Mouse (Mus musculus) midbrain, embryonic 10.5 days (tissue): ENCODE results near the gene Ganc. TPM values are rescaled to one million over a fixed set of nuclear protein-coding genes. Genes with fewer than 3 reads are reported as not detected.
A peak's percentile ranks its signal among the peaks of the same experiment; 100 is the strongest.

Experiments
- DNase-seq: peaks from one replicate; pipeline ENCODE4 v3.0.0-alpha.2; 2017; ENCODE audit warnings: low spot score
- H3K27ac ChIP-seq: fragments of 300-500 bp; sonication (generic); replicated peaks from 2 replicates; pipeline ENCODE4 v1.5.1; 2016; ENCODE audit warnings: mild to moderate bottlenecking
- H3K27me3 ChIP-seq: fragments of 300-500 bp; sonication (generic); 2 replicates; pipeline ENCODE4 v1.6.1; 2016; ENCODE audit warnings: low read depth, mild to moderate bottlenecking; ENCODE audit not compliant: poor library complexity, severe bottlenecking
- H3K36me3 ChIP-seq: fragments of 300-500 bp; sonication (generic); 2 replicates; pipeline ENCODE4 v1.6.1; 2016; ENCODE audit warnings: mild to moderate bottlenecking, moderate library complexity
- H3K4me1 ChIP-seq: fragments of 300-500 bp; sonication (generic); 2 replicates; pipeline ENCODE4 v1.6.1; 2016
- H3K4me3 ChIP-seq: fragments of 300-500 bp; sonication (generic); 2 replicates; pipeline ENCODE4 v1.5.1; 2016; ENCODE audit warnings: mild to moderate bottlenecking, moderate library complexity
- H3K9me3 ChIP-seq: fragments of 300-500 bp; sonication (generic); replicated peaks from 2 replicates; pipeline ENCODE4 v1.6.1; 2016; ENCODE audit warnings: mild to moderate bottlenecking
- WGBS: fragments of 180-500 bp; shearing (Covaris S2); methylation state at CpG from one replicate; pipeline ENCODE4 v1.1.7; 2016; 5-methylcytosine and 5-hydroxymethylcytosine counted together
- polyA plus RNA-seq: library from polyadenylated mRNA; unstranded; fragments of >200 nt; fragmentation: Nextera tagmentation; extraction: Ambion mirVana; gene quantifications from 2 replicates; pipeline ENCODE4 v1.2.1, GENCODE M21; 2016

The Ganc gene
- polyA plus RNA-seq, 1 experiment from 2014 or later = 7.1 TPM

DNA sequence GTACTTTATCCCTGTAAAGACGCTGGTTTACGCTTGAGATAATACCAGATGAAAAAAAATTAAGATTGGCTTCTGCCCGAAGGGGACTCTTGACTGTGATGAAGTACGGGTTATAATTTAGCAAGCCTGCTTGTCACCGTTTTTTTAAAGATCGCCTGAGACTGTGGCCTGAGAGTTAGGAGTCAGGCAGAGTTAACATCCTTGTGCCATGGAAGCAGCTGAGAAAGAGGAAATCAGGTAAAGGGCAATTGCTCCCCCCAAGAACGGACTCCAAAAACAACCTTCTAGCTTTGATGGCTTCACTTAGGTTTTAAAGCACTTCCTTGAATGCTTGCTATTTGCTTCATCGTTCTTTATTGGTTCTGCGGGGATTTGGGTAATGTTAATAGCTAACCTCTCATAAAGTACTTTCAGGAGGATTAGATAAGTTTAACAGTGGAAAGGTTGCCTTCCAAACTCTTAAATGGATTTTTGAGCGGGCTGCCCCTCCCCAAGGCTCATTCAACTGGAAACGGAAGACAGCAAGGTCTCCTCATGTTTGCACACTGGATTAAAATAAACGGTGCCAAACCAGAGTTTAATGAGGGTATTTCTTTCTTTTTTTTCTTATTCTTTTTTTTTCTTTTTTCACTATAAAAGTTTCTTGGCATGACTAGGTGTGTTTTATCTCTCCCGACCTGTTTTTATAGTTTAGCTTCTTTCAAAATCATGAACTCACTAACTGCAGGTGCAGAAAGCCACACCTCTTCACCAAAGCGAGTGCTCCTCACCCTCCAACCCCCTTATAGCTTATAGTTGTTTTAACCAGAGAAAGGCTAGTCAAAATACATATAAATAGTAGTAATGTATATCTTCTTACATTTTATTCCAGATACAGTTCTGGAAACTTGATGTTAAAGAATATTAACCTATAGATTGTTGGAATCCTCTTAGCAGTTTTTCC lies 1.4 kb downstream of the Ganc start:
- Histone ChIP-seq H3K36me3 (peaks cover 9% of the 10 kb centered on the region), H3K9me3 (peaks cover 14% of the 10 kb centered on the region; the same call in 1 of the 2 replicates), H3K4me1 (peaks cover 27% of the 10 kb centered on the region), H3K27me3 (no peaks in the 10 kb centered on the region), H3K27ac (peak overlapping the region; percentile 94), H3K4me3 (peak overlapping the region; percentile 85)
- DNase-seq = no peak
- WGBS = 39% methylated on average over 14 of the region's 14 CpGs

DNA sequence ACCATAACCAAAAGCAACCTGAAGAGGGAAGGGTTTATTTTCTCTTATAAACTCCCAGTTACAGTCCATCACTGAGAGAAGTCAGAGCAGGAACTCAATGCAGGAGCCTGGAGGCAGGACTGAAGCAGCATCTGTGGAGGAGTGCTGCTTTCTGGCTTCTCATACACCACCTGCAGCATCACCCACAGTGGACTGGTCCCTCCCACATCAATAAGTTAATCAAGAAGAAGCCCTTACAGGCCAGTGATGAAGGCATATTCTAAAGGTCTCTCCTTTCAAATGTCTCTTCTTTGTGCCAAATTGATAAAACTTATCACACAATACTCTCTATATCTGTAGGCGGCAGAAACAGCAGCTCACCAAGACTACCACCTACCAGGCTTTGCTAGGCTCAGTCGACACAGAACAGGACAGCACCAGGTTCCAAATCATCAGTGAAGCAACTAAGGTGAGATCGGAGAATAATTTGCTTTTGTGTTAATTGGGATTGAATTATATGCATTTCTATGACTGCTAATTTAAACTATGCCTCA lies 7.5 kb downstream of the Ganc start:
- DNase-seq = no peak
- WGBS = 90% methylated on average over 3 of the region's 3 CpGs
- H3K9me3 ChIP-seq = peaks cover 14% of the 10 kb centered on the region; the same call in 1 of the 2 replicates
- no peaks in the 10 kb centered on the region for H3K27me3 ChIP-seq
- no peak overlapping the region for H3K27ac ChIP-seq
- H3K4me1 ChIP-seq = no peaks in the 10 kb centered on the region
- peaks cover 12% of the 10 kb centered on the region for H3K36me3 ChIP-seq
- H3K4me3 ChIP-seq = no peak overlapping the region

DNA sequence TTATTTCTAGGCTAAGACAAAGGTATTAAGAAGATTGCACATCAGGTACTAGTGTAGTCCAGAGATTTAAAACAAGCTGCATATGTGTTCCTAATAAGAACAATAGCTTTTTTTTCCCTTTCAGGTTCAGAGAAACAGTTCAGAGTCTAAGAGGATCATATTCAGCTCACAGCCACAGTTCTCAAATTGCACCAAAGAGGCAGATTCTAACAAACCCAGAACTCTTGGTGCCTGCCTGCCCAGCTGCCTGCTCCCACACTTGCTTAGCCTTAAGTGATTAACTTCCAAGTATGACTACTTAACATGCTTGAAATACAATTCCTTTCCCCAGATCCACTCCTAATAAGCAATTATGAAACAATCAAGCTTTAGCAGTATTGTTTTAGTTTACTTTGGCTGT lies 10.4 kb downstream of the Ganc start:
- H3K4me3 ChIP-seq = no peak overlapping the region
- no peak overlapping the region for H3K27ac ChIP-seq
- H3K9me3 ChIP-seq = no peaks in the 10 kb centered on the region; the same call in 1 of the 2 replicates
- no peak for DNase-seq
- H3K4me1 ChIP-seq = no peaks in the 10 kb centered on the region
- H3K27me3 ChIP-seq = no peaks in the 10 kb centered on the region
- H3K36me3 ChIP-seq = 0 out of 2 replicates have a peak, but pooled peaks cover 4% of the 10 kb centered on the region

DNA sequence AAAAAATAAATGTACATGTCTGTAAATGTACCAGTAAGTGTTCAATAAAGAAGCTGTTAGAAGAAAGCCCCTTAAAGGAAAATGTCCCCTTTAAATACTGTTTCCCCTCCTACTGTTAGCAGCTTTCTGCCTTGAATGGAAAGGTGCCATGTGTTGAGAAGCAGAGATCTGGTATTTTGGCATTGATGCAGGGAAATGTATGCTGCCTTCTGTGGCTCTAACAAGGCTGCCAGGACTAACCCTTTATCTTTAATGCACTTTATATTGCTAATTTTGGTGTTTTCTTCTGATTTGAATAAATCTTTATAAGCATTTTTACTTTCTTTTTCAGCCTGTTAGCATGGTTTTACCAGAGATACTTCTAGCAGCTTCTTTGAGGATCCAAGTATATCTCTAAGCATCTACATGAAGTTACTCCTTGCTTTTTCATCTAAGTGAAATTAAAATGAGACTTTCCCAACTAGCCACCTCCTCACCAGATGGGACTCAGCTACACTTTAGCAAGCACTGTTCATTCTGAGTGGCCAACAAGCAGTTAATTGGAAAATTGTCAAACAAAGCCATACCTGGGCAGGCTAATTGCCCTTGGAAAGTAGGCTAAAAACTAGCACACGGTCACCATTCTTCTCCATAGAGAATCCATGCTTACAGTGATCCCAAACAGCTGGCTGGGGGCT lies 11.2 kb downstream of the Ganc start:
- DNase-seq = no peak
- WGBS = 84% methylated on average over 1 of the region's 1 CpGs
- H3K9me3 ChIP-seq = no peaks in the 10 kb centered on the region; the same call in 1 of the 2 replicates
- H3K36me3 ChIP-seq = 0 out of 2 replicates have a peak, but pooled peaks cover 4% of the 10 kb centered on the region
- H3K4me1 ChIP-seq = no peaks in the 10 kb centered on the region
- no peak overlapping the region for H3K27ac ChIP-seq
- H3K4me3 ChIP-seq = no peak overlapping the region
- H3K27me3 ChIP-seq = no peaks in the 10 kb centered on the region

DNA sequence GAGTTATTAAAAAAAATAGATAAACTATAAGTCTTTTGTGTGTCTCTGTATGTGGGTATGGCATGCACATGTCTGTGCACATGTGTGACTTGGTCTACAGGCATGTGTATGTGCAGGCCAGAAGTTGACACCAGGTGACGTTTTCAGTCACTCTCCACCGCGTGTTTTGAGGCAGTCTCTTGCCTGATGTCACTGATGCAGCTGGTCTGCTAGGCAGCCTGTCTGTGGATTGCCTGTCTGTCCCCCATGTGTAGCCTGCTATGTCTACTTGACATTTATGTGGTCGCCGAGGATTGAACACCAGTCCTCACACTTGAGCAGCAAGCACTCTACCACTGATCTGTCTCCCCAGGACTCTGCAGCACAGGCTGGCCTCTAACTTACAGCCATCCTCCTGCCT lies 20.7 kb downstream of the Ganc start:
- H3K4me3 ChIP-seq = no peak overlapping the region
- no peaks in the 10 kb centered on the region for H3K9me3 ChIP-seq
- H3K27me3 ChIP-seq = no peaks in the 10 kb centered on the region
- no peak for DNase-seq
- WGBS = 85% methylated on average over 5 of the region's 5 CpGs
- no peak overlapping the region for H3K27ac ChIP-seq
- no peaks in the 10 kb centered on the region for H3K4me1 ChIP-seq
- no peaks in the 10 kb centered on the region for H3K36me3 ChIP-seq

DNA sequence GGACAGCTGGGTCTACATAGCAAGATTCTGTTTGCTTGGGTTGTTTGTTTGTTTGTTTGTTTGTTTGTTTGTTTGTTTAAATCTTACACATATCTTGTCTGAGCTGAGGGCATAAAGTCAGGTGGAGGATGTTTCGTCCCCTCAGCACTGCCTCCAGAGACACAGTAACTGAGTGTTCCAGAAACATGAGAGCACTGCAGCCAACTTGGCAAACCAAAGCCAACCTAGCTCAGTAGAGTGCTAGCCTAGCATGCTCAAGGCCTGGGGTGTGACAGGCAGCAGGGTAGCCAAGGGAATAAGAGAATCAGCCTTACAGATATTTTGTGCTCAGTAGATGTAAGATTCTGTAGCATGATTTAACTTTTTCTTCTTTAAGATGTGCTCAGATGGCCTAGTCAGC lies 40.8 kb downstream of the Ganc start:
- WGBS = 94% methylated on average over 1 of the region's 1 CpGs
- no peaks in the 10 kb centered on the region for H3K9me3 ChIP-seq

DNA sequence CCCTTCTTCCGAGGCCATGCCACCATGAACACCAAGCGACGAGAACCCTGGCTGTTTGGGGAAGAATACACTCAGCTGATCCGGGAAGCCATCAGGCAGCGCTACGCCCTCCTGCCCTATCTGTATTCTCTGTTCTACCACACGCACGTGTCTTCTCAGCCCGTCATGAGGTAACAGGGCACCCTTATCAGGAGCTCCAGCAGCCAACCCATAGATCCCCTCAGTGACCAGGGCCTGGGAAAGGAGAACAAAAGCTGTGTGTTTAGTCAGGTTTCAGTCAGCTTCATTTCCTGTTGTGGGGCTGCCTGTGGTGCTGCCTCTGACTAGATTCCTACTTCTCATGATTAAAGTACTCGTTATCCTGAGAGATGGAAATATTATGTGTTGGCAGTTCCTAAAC lies 42.7 kb downstream of the Ganc start:
- H3K9me3 ChIP-seq = no peaks in the 10 kb centered on the region
- no peak overlapping the region for H3K4me3 ChIP-seq
- no peak for DNase-seq
- WGBS = 88% methylated on average over 10 of the region's 10 CpGs
- no peaks in the 10 kb centered on the region for H3K27me3 ChIP-seq
- H3K27ac ChIP-seq = no peak overlapping the region
- H3K36me3 ChIP-seq = no peaks in the 10 kb centered on the region
- H3K4me1 ChIP-seq = peaks cover 8% of the 10 kb centered on the region; the same call in 1 of the 2 replicates

More for the DNA sequence above, 40.8 kb downstream of the Ganc start:
- H3K4me1 ChIP-seq = no peaks in the 10 kb centered on the region
- H3K27me3 ChIP-seq = no peaks in the 10 kb centered on the region
- H3K27ac ChIP-seq = no peak overlapping the region
- DNase-seq = no peak
- H3K4me3 ChIP-seq = no peak overlapping the region
- no peaks in the 10 kb centered on the region for H3K36me3 ChIP-seq

DNA sequence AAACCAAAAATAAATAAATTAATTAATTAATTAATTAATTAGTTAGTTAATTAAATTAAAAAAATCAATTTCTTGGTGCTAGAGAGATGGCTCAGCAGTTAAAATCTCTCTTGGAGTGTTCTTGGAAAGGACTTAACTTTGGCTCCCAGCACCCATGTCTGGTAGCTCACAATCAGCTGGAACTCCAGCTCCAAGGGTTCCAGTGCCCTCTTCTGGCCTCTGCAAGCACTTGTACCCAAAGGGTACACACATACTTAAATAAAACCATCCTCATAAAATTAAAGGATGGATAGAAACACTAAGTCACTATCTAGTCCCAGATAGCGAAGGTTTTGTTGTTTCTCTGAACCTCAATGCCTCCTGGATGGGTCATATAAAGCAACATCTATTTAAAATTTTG lies 43.6 kb downstream of the Ganc start:
- WGBS = 89% methylated on average over 1 of the region's 1 CpGs
- no peak for DNase-seq

DNA sequence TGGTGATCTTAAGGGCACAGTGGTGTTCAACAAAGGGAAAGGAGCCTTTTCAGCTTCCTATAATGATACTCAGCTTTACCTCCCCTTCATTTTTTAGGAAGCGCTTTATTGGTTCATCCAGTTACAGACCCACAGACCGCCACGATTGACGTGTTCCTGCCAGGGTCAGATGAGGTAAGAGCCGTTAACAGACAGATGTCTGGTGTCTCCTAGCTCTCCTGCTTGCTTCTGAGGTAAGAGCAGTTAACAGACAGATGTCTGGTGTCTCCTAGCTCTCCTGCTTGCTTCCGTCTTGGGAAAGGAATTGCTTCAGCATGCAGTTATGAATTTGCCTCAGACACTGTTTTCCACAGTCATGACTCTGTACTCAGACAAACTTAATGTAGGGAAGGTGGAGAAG lies 47.0 kb downstream of the Ganc start:
- no peak overlapping the region for H3K27ac ChIP-seq
- no peak overlapping the region for H3K4me3 ChIP-seq
- H3K36me3 ChIP-seq = no peaks in the 10 kb centered on the region
- peaks cover 8% of the 10 kb centered on the region; the same call in 1 of the 2 replicates for H3K4me1 ChIP-seq
- H3K27me3 ChIP-seq = no peaks in the 10 kb centered on the region
- peaks cover 5% of the 10 kb centered on the region; the same call in 1 of the 2 replicates for H3K9me3 ChIP-seq
- DNase-seq = no peak
- 78% methylated on average over 6 of the region's 6 CpGs for WGBS

More for the DNA sequence above, 43.6 kb downstream of the Ganc start:
- peaks cover 8% of the 10 kb centered on the region; the same call in 1 of the 2 replicates for H3K4me1 ChIP-seq
- H3K4me3 ChIP-seq = no peak overlapping the region
- H3K27ac ChIP-seq = no peak overlapping the region
- H3K27me3 ChIP-seq = no peaks in the 10 kb centered on the region
- H3K36me3 ChIP-seq = no peaks in the 10 kb centered on the region
- no peaks in the 10 kb centered on the region for H3K9me3 ChIP-seq

DNA sequence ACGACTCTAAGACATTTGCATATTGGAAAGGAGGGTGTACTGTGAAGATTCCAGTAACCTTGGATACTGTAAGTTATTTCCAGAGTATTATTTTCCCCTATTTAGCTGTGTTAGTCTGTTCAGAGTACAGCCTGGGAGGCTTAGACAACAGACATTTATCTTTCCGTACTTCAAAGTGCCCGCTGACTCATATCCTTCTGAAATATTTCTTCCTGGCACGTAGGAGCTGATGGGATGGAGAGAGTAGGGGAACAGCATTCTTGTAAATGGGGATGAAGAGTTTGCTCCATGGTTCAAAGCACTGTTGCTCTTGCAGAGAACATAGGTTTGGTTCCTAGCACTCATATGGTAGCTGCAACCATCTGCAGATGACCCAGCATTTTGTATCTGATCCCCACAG lies 48.9 kb downstream of the Ganc start:
- no peaks in the 10 kb centered on the region for H3K27me3 ChIP-seq
- 91% methylated on average over 4 of the region's 4 CpGs for WGBS
- no peak overlapping the region for H3K27ac ChIP-seq
- H3K36me3 ChIP-seq = no peaks in the 10 kb centered on the region
- DNase-seq = no peak
- H3K4me3 ChIP-seq = no peak overlapping the region
- H3K9me3 ChIP-seq = peaks cover 5% of the 10 kb centered on the region; the same call in 1 of the 2 replicates
- peaks cover 8% of the 10 kb centered on the region; the same call in 1 of the 2 replicates for H3K4me1 ChIP-seq

DNA sequence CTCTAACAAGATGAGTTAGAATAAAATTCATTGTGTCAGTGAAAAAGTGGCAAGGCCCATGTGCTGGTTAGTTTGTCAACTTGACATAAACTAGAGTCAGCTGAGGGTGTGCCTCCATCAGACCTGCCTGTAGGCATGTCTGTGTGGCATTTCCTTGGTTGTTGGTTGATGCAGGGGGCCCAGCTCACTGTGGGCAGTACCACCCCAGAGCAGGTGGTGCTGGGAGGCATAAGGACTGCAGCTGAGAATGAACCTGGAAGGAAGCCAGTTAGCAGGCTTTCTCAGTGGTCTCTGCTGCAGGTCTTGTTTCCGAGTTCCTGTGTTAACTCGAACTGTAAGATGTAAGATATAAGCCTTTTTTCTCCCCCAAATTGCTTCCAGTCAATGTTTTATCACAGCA lies 51.3 kb downstream of the Ganc start:
- DNase-seq = no peak

DNA sequence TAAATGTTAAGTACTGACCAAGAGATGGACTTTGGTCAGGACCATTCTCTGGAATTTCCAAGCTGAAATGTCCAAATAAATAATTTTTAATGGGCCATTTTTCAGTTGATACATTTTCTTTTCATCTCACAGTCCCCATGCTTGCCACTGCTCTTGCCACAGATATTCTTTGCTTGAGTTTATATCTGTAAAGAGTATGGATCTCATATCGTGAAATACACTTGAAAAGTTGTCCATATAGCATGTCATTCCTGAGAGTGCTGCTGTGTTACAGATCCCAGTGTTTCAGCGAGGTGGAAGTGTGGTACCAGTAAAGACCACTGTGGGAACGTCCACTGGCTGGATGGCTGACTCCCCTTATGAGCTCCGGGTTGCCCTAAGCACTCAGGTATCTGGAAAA lies 52.0 kb downstream of the Ganc start, which contains the start of gene Capn3:
TSS of gene Capn3 (plus strand) at position 301 of the 400 bp plus-strand sequence.
- Histone ChIP-seq H3K4me1 (peaks cover 2% of the 10 kb centered on the region; the same call in 1 of the 2 replicates), H3K4me3 (no peak within 1 kb of the TSS), H3K27ac (no peak within 1 kb of the TSS), H3K27me3 (no peaks in the 10 kb centered on the region), H3K36me3 (no peaks in the 10 kb centered on the region), H3K9me3 (peaks cover 5% of the 10 kb centered on the region; the same call in 1 of the 2 replicates)
- WGBS = 77% methylated on average over 4 of the region's 4 CpGs
- DNase-seq = no peak

More for the DNA sequence above, 51.3 kb downstream of the Ganc start:
- H3K36me3 ChIP-seq = no peaks in the 10 kb centered on the region
- no peak overlapping the region for H3K27ac ChIP-seq
- H3K27me3 ChIP-seq = no peaks in the 10 kb centered on the region
- H3K4me3 ChIP-seq = no peak overlapping the region
- 87% methylated on average over 2 of the region's 2 CpGs for WGBS
- peaks cover 8% of the 10 kb centered on the region; the same call in 1 of the 2 replicates for H3K4me1 ChIP-seq
- H3K9me3 ChIP-seq = peaks cover 5% of the 10 kb centered on the region; the same call in 1 of the 2 replicates
